In genomic region chr2:32821041-32821802, GRCm38 (mm10) we compare ENCODE assay signal across 9 mouse cellular contexts. TPM values are rescaled to one million over a fixed set of nuclear protein-coding genes. Genes with fewer than 3 reads are reported as not detected.
DNase-seq lines count a peak whose midpoint lies in the region; ATAC-seq and TF ChIP-seq lines count a peak whose summit lies in the region.
"Had no signal": no experiment of that assay in that cellular context is flagged by ENCODE, and none has a peak within 500 bp of the region (broad histone marks: within the 10 kb centered on the region; RNA-seq: fewer than 3 reads in every experiment).

No protein-coding gene starts in this region.

- in situ Hi-C loops in CH12.LX (cut with MboI; ENCODE audit: low pct_ligation_motif_present, low pct_unique_long_range_greater_than_20kb, low sequenced_read_pairs): no loop called here

- DNase-seq in heart, postnatal 14 days: peak; percentile 49 to 51
- DNase-seq in CH12.LX (ENCODE audit: extremely low read depth): peak; percentile 73
- DNase-seq in adrenal gland, postnatal 10 days: peak; percentile 54
- no peak for DNase-seq in frontal cortex, postnatal 14 days (ENCODE audit: low spot score in 2 of 2)
- DNase-seq in testis, postnatal 14 days (ENCODE audit: low spot score): no peak

- intact Hi-C loops in heart, postnatal 14 days (cut with DNase I): loop anchor here (1.0 kb wide), 1 partner anchor 33 kb away; no protein-coding TSS in a partner anchor

- TF ChIP-seq RAD21 in CH12.LX (IDR thresholded peaks at IDR 0.05; ENCODE audit: low read depth, low read length): peak; percentile 71

- H3K79me2 ChIP-seq in CH12.LX (replicated peaks; ENCODE audit: control insufficient read depth, extremely low read depth, insufficient read depth, poor library complexity, severe bottlenecking): no peaks in the 10 kb centered on the region

- no peaks in the 10 kb centered on the region for H3K9me3 ChIP-seq in heart, embryonic 11.5 days (replicated peaks; ENCODE audit: control insufficient read depth, low read length)
- H3K9me3 ChIP-seq in CH12.LX (replicated peaks; ENCODE audit: low read length): no peaks in the 10 kb centered on the region
- H3K9me3 ChIP-seq in kidney, embryonic 16.5 days (ENCODE audit: low read length): no peaks in the 10 kb centered on the region

- 62% methylated on average over 11 of the region's 11 CpGs for WGBS in heart, embryonic 11.5 days (ENCODE audit: insufficient replicate concordance)
- 77% methylated on average over 11 of the region's 11 CpGs for WGBS in kidney, embryonic 16.5 days

- no peak overlapping the region for H3K27ac ChIP-seq in heart, embryonic 11.5 days (ENCODE audit: low read depth, low read length)
- no peak overlapping the region for H3K27ac ChIP-seq in CH12.LX (ENCODE audit: insufficient read depth, low read depth)
- H3K27ac ChIP-seq in kidney, embryonic 16.5 days (ENCODE audit: low read length): no peak overlapping the region

- H3K9ac ChIP-seq in heart, embryonic 11.5 days (ENCODE audit: low read depth, low read length): no peak overlapping the region
- H3K9ac ChIP-seq in CH12.LX (ENCODE audit: insufficient read depth, low read depth): no peak overlapping the region
- no peak overlapping the region for H3K9ac ChIP-seq in kidney, embryonic 16.5 days (replicated peaks; ENCODE audit: low read length)

- no peak for ATAC-seq in heart, embryonic 11.5 days (replicated peaks; ENCODE audit: insufficient number of reproducible peaks, low FRiP score, low TSS enrichment)
- ATAC-seq in kidney, embryonic 16.5 days (ENCODE audit: low FRiP score, low TSS enrichment): 0 out of 2 replicates have a peak, but pooled peaks have one; percentile 35
- peak; percentile 89 for ATAC-seq in megakaryocyte progenitor cell, adult 5-6 weeks (replicated peaks; ENCODE audit: poor library complexity)

- no peaks in the 10 kb centered on the region for H3K36me3 ChIP-seq in heart, embryonic 11.5 days (ENCODE audit: control insufficient read depth, insufficient read depth, low read length)
- peaks cover 0 to 24% of the 10 kb centered on the region in 2 experiments for H3K36me3 ChIP-seq in CH12.LX (replicated peaks in 1 of 2; ENCODE audit: control insufficient read depth in 1 of 2, insufficient read depth in 1 of 2, low read length in 1 of 2)
- peaks cover 2% of the 10 kb centered on the region; the same call in 1 of the 2 replicates for H3K36me3 ChIP-seq in kidney, embryonic 16.5 days (ENCODE audit: insufficient read depth, low read length)

- H3K4me3 ChIP-seq in heart, embryonic 11.5 days (ENCODE audit: low read depth, low read length): no peak overlapping the region
- no peak overlapping the region for H3K4me3 ChIP-seq in CH12.LX (replicated peaks in 1 of 3; ENCODE audit: low read depth in 2 of 3, low read length in 2 of 3, poor library complexity in 1 of 3)
- H3K4me3 ChIP-seq in kidney, embryonic 16.5 days (ENCODE audit: low read length): no peak overlapping the region
- H3K4me3 ChIP-seq: myocyte had no signal

- no peak for TF ChIP-seq EP300 in CH12.LX (IDR thresholded peaks at IDR 0.05; ENCODE audit: low read length)

- H3K4me1 ChIP-seq in heart, embryonic 11.5 days (ENCODE audit: control insufficient read depth, insufficient read depth, low read length): peaks cover 9% of the 10 kb centered on the region; the same call in 1 of the 2 replicates
- H3K4me1 ChIP-seq in CH12.LX (ENCODE audit: control insufficient read depth in 1 of 2, insufficient read depth in 2 of 2): peaks cover 6 to 65% of the 10 kb centered on the region in 2 experiments
- peaks cover 18% of the 10 kb centered on the region for H3K4me1 ChIP-seq in kidney, embryonic 16.5 days (ENCODE audit: insufficient read depth, low read length)

- H3K27me3 ChIP-seq in heart, embryonic 11.5 days (ENCODE audit: control insufficient read depth, insufficient read depth, low read length): no peaks in the 10 kb centered on the region
- H3K27me3 ChIP-seq in CH12.LX (replicated peaks): no peaks in the 10 kb centered on the region
- H3K27me3 ChIP-seq in kidney, embryonic 16.5 days (ENCODE audit: insufficient read depth, low read length): no peaks in the 10 kb centered on the region

- dilution Hi-C loops in CH12.LX (cut with MboI; ENCODE audit: extremely low pct_ligation_motif_present, extremely low pct_unique_long_range_greater_than_20kb, low sequenced_read_pairs): no loop called here

- no peak for TF ChIP-seq POLR2A in CH12.LX (IDR thresholded peaks at IDR 0.05; ENCODE audit: low read depth, low read length)

- H3K4me2 ChIP-seq in heart, embryonic 11.5 days: no peak overlapping the region
- H3K4me2 ChIP-seq in CH12.LX (ENCODE audit: insufficient read depth, low read depth, poor library complexity, severe bottlenecking): no peak overlapping the region
- no peak overlapping the region for H3K4me2 ChIP-seq in kidney, embryonic 16.5 days (replicated peaks; ENCODE audit: low read depth, low read length)

- peak; percentile 64 to 86 for TF ChIP-seq CTCF in CH12.LX (conservative IDR thresholded peaks at IDR 0.05 in 1 of 2, IDR thresholded peaks at IDR 0.05 in 1 of 2; ENCODE audit: low read depth in 2 of 2, low read length in 2 of 2)

TF ChIP-seq in CH12.LX, 34 proteins besides CTCF, POLR2A, EP300 and RAD21:
- no peak for TF ChIP-seq TCF12 (IDR thresholded peaks at IDR 0.05; ENCODE audit: low read depth, low read length)
- TF ChIP-seq MAX (IDR thresholded peaks at IDR 0.05; ENCODE audit: low read length): no peak
- no peak for TF ChIP-seq CHD2 (IDR thresholded peaks at IDR 0.05; ENCODE audit: low read length)
- no peak for TF ChIP-seq BHLHE40 (IDR thresholded peaks at IDR 0.05; ENCODE audit: low read depth, low read length)
- TF ChIP-seq SMC3 (IDR thresholded peaks at IDR 0.05; ENCODE audit: low read depth, low read length): peak; percentile 83
- no peak for TF ChIP-seq MEF2A (IDR thresholded peaks at IDR 0.05; ENCODE audit: borderline replicate concordance, low read depth, low read length)
- TF ChIP-seq NRF1 (IDR thresholded peaks at IDR 0.05; ENCODE audit: low read depth, low read length): no peak

RNA-seq across cellular contexts. Expression of gene Stxbp1, which starts 25.8 kb away (rescaled TPM):
- total RNA-seq in heart, postnatal 14 days (2021): 10 to 100 TPM; 19.5 to 22.7 TPM
- polyA plus RNA-seq in heart, embryonic 11.5 days (2014; fragmentation: Nextera tagmentation; extraction: Ambion mirVana): 20.6 and 26.1 TPM in 2 replicates
- total RNA-seq in CH12.LX (2012; rRNA removed) (1.4 and 2.5 TPM in 2 replicates), CH12.LX (2014; rRNA removed) (1.5 and 1.6 TPM in 2 replicates)
- polyA plus RNA-seq in CH12.LX (2012; ENCODE audit: insufficient read length, low read depth): 8.3 and 10.4 TPM in 2 replicates
- 10 to 100 TPM; 23.7 to 35.7 TPM for total RNA-seq in adrenal gland, postnatal 10 days (2021)
- polyA plus RNA-seq in kidney, embryonic 16.5 days (2015; fragmentation: Nextera tagmentation; extraction: Ambion mirVana): 19.6 and 22.3 TPM in 2 replicates
- 2.9 and 4.7 TPM in 2 replicates for total RNA-seq in megakaryocyte progenitor cell, adult 5-6 weeks (2015)
- 1.6 and 3.7 TPM in 2 replicates for total RNA-seq in megakaryocyte progenitor cell, adult 5-6 weeks (2017)

RNA-seq across cellular contexts. Expression of gene Cfap157, which starts 37.0 kb away (rescaled TPM):
- total RNA-seq in heart, postnatal 14 days (2021): under 1 TPM; 0.17 to 0.24 TPM
- 0.57 and 0.84 TPM in 2 replicates for polyA plus RNA-seq in heart, embryonic 11.5 days (2014; fragmentation: Nextera tagmentation; extraction: Ambion mirVana)
- total RNA-seq in CH12.LX (2012; rRNA removed) (not detected in 2 replicates), CH12.LX (2014; rRNA removed) (not detected in 2 replicates)
- polyA plus RNA-seq in CH12.LX (2012; ENCODE audit: insufficient read length, low read depth): 0.23 and 0.67 TPM in 2 replicates
- not detected for total RNA-seq in adrenal gland, postnatal 10 days (2021)
- 0.29 and 0.32 TPM in 2 replicates for polyA plus RNA-seq in kidney, embryonic 16.5 days (2015; fragmentation: Nextera tagmentation; extraction: Ambion mirVana)
- total RNA-seq in megakaryocyte progenitor cell, adult 5-6 weeks (2015): not detected in 2 replicates
- not detected in 2 replicates for total RNA-seq in megakaryocyte progenitor cell, adult 5-6 weeks (2017)

RNA-seq across cellular contexts. Expression of gene Ptrh1, which starts 45.6 kb away (rescaled TPM):
- 1 to 10 TPM; 2.9 to 3.7 TPM for total RNA-seq in heart, postnatal 14 days (2021)
- polyA plus RNA-seq in heart, embryonic 11.5 days (2014; fragmentation: Nextera tagmentation; extraction: Ambion mirVana): 3.7 and 5.7 TPM in 2 replicates
- total RNA-seq in CH12.LX (2012; rRNA removed) (9.2 and 11.1 TPM in 2 replicates), CH12.LX (2014; rRNA removed) (1.4 and 1.7 TPM in 2 replicates)
- polyA plus RNA-seq in CH12.LX (2012; ENCODE audit: insufficient read length, low read depth): 4.6 and 6.9 TPM in 2 replicates
- 1 to 10 TPM; 4.8 to 5.0 TPM for total RNA-seq in adrenal gland, postnatal 10 days (2021)
- polyA plus RNA-seq in kidney, embryonic 16.5 days (2015; fragmentation: Nextera tagmentation; extraction: Ambion mirVana): 6.1 and 6.8 TPM in 2 replicates
- total RNA-seq in megakaryocyte progenitor cell, adult 5-6 weeks (2015): 2.7 and 2.9 TPM in 2 replicates
- 1.4 TPM in 2 replicates for total RNA-seq in megakaryocyte progenitor cell, adult 5-6 weeks (2017)

RNA-seq across cellular contexts. Expression of gene Ttc16, which starts 45.8 kb away (rescaled TPM):
- under 1 TPM; 0.07 to 0.24 TPM for total RNA-seq in heart, postnatal 14 days (2021)
- polyA plus RNA-seq in heart, embryonic 11.5 days (2014; fragmentation: Nextera tagmentation; extraction: Ambion mirVana): 0.08 and 0.27 TPM in 2 replicates
- total RNA-seq in CH12.LX (2012; rRNA removed): 0.81 and 0.97 TPM in 2 replicates
- total RNA-seq in CH12.LX (2014; rRNA removed): 0.11 TPM in 1 of 2 replicates, not detected in the other
- polyA plus RNA-seq in CH12.LX (2012; ENCODE audit: insufficient read length, low read depth): 0.24 TPM in 1 of 2 replicates, not detected in the other
- under 1 TPM in 1 of 2 experiments, not detected in 1; 0.15 TPM for total RNA-seq in adrenal gland, postnatal 10 days (2021)
- 0.21 and 0.29 TPM in 2 replicates for polyA plus RNA-seq in kidney, embryonic 16.5 days (2015; fragmentation: Nextera tagmentation; extraction: Ambion mirVana)
- total RNA-seq in megakaryocyte progenitor cell, adult 5-6 weeks (2015): 0.12 TPM in 1 of 2 replicates, not detected in the other
- 0.41 TPM in 1 of 2 replicates, not detected in the other for total RNA-seq in megakaryocyte progenitor cell, adult 5-6 weeks (2017)

RNA-seq across cellular contexts. Expression of gene Fam129b, which starts 54.7 kb away (rescaled TPM):
- 10 to 100 TPM; 31.2 to 33.4 TPM for total RNA-seq in heart, postnatal 14 days (2021)
- polyA plus RNA-seq in heart, embryonic 11.5 days (2014; fragmentation: Nextera tagmentation; extraction: Ambion mirVana): 21.5 and 24.2 TPM in 2 replicates
- total RNA-seq in CH12.LX (2012; rRNA removed) (0.55 and 0.80 TPM in 2 replicates), CH12.LX (2014; rRNA removed) (0.19 and 0.26 TPM in 2 replicates)
- polyA plus RNA-seq in CH12.LX (2012; ENCODE audit: insufficient read length, low read depth): 0.49 and 0.50 TPM in 2 replicates
- total RNA-seq in adrenal gland, postnatal 10 days (2021): 10 to 100 TPM; 28.9 to 30.7 TPM
- polyA plus RNA-seq in kidney, embryonic 16.5 days (2015; fragmentation: Nextera tagmentation; extraction: Ambion mirVana): 54.4 and 56.2 TPM in 2 replicates
- total RNA-seq in megakaryocyte progenitor cell, adult 5-6 weeks (2015): 3.3 and 3.5 TPM in 2 replicates
- total RNA-seq in megakaryocyte progenitor cell, adult 5-6 weeks (2017): 6.5 and 6.8 TPM in 2 replicates

Comparison
In these comparisons a context has a peak if more than half of its experiments do, and no peak if none do; other contexts are left out.
1. DNase-seq: peak in heart, postnatal 14 days (2 of 2), CH12.LX (single experiment) and adrenal gland, postnatal 10 days (single experiment); none in frontal cortex, postnatal 14 days (0 of 2) and testis, postnatal 14 days (single experiment).